Mouse (Mus musculus) urinary bladder, postnatal 25 days (tissue): ENCODE measurements at regions not wholly inside any gene's neighbourhood (a gene's known extent, or its start where the extent isn't known, plus 50 kb on each side); places are given as distances from the start of the nearest gene placed in this dataset.

Experiments used
- DNase-seq: peaks from one replicate; pipeline ENCODE4 v3.0.0; 2022; ENCODE audit warnings: low spot score

GRCm38 (mm10) chr7:95688151-95689146 lies 482.6 kb upstream of the Tenm4 start:
- DNase-seq, result no peak

- DNase-seq, result no peak
Observed at GRCm38 (mm10) chr7:95689161-95689833, 481.7 kb upstream of the Tenm4 start.

- DNase-seq, result no peak
Observed at GRCm38 (mm10) chr7:95699506-95699905, 471.5 kb upstream of the Tenm4 start.

- no peak for DNase-seq
Observed at GRCm38 (mm10) chr7:95710088-95710487, 461.0 kb upstream of the Tenm4 start.

GRCm38 (mm10) chr7:95720083-95720482 lies 451.0 kb upstream of the Tenm4 start:
- no peak for DNase-seq

- DNase-seq, result no peak
Observed at GRCm38 (mm10) chr7:95725716-95726487, 445.1 kb upstream of the Tenm4 start.

GRCm38 (mm10) chr7:95733807-95734206 lies 437.2 kb upstream of the Tenm4 start:
- DNase-seq, result no peak

- DNase-seq, result no peak
Observed at GRCm38 (mm10) chr7:95734587-95734986, 436.5 kb upstream of the Tenm4 start.

GRCm38 (mm10) chr7:95736716-95737115 lies 434.3 kb upstream of the Tenm4 start:
- no peak for DNase-seq

- no peak for DNase-seq
Observed at GRCm38 (mm10) chr7:95738725-95739245, 432.3 kb upstream of the Tenm4 start.

- DNase-seq, result no peak
Observed at GRCm38 (mm10) chr7:95739779-95740178, 431.3 kb upstream of the Tenm4 start.

GRCm38 (mm10) chr7:95758375-95758774 lies 412.7 kb upstream of the Tenm4 start:
- DNase-seq, result no peak

- no peak for DNase-seq
Observed at GRCm38 (mm10) chr7:95760945-95761661, 409.9 kb upstream of the Tenm4 start.

GRCm38 (mm10) chr7:95766356-95767150 lies 404.5 kb upstream of the Tenm4 start:
- DNase-seq, result no peak

GRCm38 (mm10) chr7:95784523-95784922 lies 386.5 kb upstream of the Tenm4 start:
- no peak for DNase-seq

- DNase-seq, result no peak
Observed at GRCm38 (mm10) chr7:95787543-95787942, 383.5 kb upstream of the Tenm4 start.

GRCm38 (mm10) chr7:95787951-95788350 lies 383.1 kb upstream of the Tenm4 start:
- no peak for DNase-seq

- DNase-seq, result no peak
Observed at GRCm38 (mm10) chr7:95789424-95789823, 381.6 kb upstream of the Tenm4 start.

- no peak for DNase-seq
Observed at GRCm38 (mm10) chr7:95799022-95799421, 372.0 kb upstream of the Tenm4 start.

GRCm38 (mm10) chr7:95809626-95810025 lies 361.4 kb upstream of the Tenm4 start:
- no peak for DNase-seq

- no peak for DNase-seq
Observed at GRCm38 (mm10) chr7:95810096-95810495, 360.9 kb upstream of the Tenm4 start.
